Mouse (Mus musculus): Measurements from ENCODE around the gene Rapgef5. TPM values are rescaled to one million over a fixed set of nuclear protein-coding genes. Genes with fewer than 3 reads are reported as not detected.

Gene Rapgef5
- polyA plus RNA-seq, 1 experiment from 2014 or later: 9.4 TPM

GRCm38 (mm10) chr12:117540352-117540751 lies 24.1 kb downstream of the Rapgef5 start:
- Histone ChIP-seq H3K27me3 (ENCODE audit: insufficient read depth, poor library complexity, severe bottlenecking) (peaks cover 2% of the 10 kb centered on the region; the same call in 1 of the 2 replicates), H3K4me3 (no peak overlapping the region), H3K36me3 (no peaks in the 10 kb centered on the region), H3K4me1 (0 out of 2 replicates have a peak, but pooled peaks cover 4% of the 10 kb centered on the region), H3K9me3 (no peaks in the 10 kb centered on the region), H3K27ac (no peak overlapping the region)
- WGBS: 73% methylated on average over 2 of the region's 2 CpGs
- DNase-seq (ENCODE audit: low spot score): no peak

- H3K9me3 ChIP-seq: no peaks in the 10 kb centered on the region
- H3K27me3 ChIP-seq (ENCODE audit: insufficient read depth, poor library complexity, severe bottlenecking): no peaks in the 10 kb centered on the region
- no peak for DNase-seq (ENCODE audit: low spot score)
- H3K36me3 ChIP-seq: no peaks in the 10 kb centered on the region
- no peak overlapping the region for H3K27ac ChIP-seq
- WGBS: 75% methylated on average over 6 of the region's 6 CpGs
- no peak overlapping the region for H3K4me3 ChIP-seq
- 0 out of 2 replicates have a peak, but pooled peaks cover 4% of the 10 kb centered on the region for H3K4me1 ChIP-seq
These were observed 29.0 kb downstream of the Rapgef5 start for GRCm38 (mm10) chr12:117545277-117545676.

GRCm38 (mm10) chr12:117553353-117553752 lies 37.1 kb downstream of the Rapgef5 start:
- H3K36me3 ChIP-seq: no peaks in the 10 kb centered on the region
- WGBS: 90% methylated on average over 5 of the region's 5 CpGs
- no peaks in the 10 kb centered on the region for H3K27me3 ChIP-seq (ENCODE audit: insufficient read depth, poor library complexity, severe bottlenecking)
- no peak overlapping the region for H3K4me3 ChIP-seq
- no peaks in the 10 kb centered on the region for H3K9me3 ChIP-seq
- DNase-seq (ENCODE audit: low spot score): no peak
- no peaks in the 10 kb centered on the region for H3K4me1 ChIP-seq
- no peak overlapping the region for H3K27ac ChIP-seq

GRCm38 (mm10) chr12:117554612-117555063 lies 38.4 kb downstream of the Rapgef5 start:
- Histone ChIP-seq H3K4me1 (no peaks in the 10 kb centered on the region), H3K27ac (no peak overlapping the region), H3K27me3 (ENCODE audit: insufficient read depth, poor library complexity, severe bottlenecking) (no peaks in the 10 kb centered on the region), H3K36me3 (no peaks in the 10 kb centered on the region), H3K4me3 (no peak overlapping the region), H3K9me3 (no peaks in the 10 kb centered on the region)
- WGBS: 92% methylated on average over 1 of the region's 1 CpGs
- DNase-seq (ENCODE audit: low spot score): no peak

GRCm38 (mm10) chr12:117560450-117560849 lies 44.2 kb downstream of the Rapgef5 start:
- H3K4me3 ChIP-seq: no peak overlapping the region
- no peak for DNase-seq (ENCODE audit: low spot score)
- 82% methylated on average over 11 of the region's 11 CpGs for WGBS

GRCm38 (mm10) chr12:117561411-117562059 lies 45.3 kb downstream of the Rapgef5 start:
- Histone ChIP-seq H3K36me3 (no peaks in the 10 kb centered on the region), H3K4me1 (0 out of 2 replicates have a peak, but pooled peaks cover 4% of the 10 kb centered on the region)

More at GRCm38 (mm10) chr12:117560450-117560849, 44.2 kb downstream of the Rapgef5 start:
- H3K4me1 ChIP-seq: 0 out of 2 replicates have a peak, but pooled peaks cover 4% of the 10 kb centered on the region
- no peaks in the 10 kb centered on the region for H3K36me3 ChIP-seq
- no peak overlapping the region for H3K27ac ChIP-seq
- no peaks in the 10 kb centered on the region for H3K27me3 ChIP-seq (ENCODE audit: insufficient read depth, poor library complexity, severe bottlenecking)
- no peaks in the 10 kb centered on the region for H3K9me3 ChIP-seq

GRCm38 (mm10) chr12:117562085-117562484 lies 45.8 kb downstream of the Rapgef5 start:
- H3K4me3 ChIP-seq: no peak overlapping the region
- no peaks in the 10 kb centered on the region for H3K27me3 ChIP-seq (ENCODE audit: insufficient read depth, poor library complexity, severe bottlenecking)
- H3K4me1 ChIP-seq: 0 out of 2 replicates have a peak, but pooled peaks cover 4% of the 10 kb centered on the region
- no peaks in the 10 kb centered on the region for H3K36me3 ChIP-seq
- H3K9me3 ChIP-seq: no peaks in the 10 kb centered on the region
- WGBS: 89% methylated on average over 3 of the region's 3 CpGs
- no peak for DNase-seq (ENCODE audit: low spot score)
- no peak overlapping the region for H3K27ac ChIP-seq

More at GRCm38 (mm10) chr12:117561411-117562059, 45.3 kb downstream of the Rapgef5 start:
- Histone ChIP-seq H3K27ac (no peak overlapping the region), H3K4me3 (no peak overlapping the region), H3K9me3 (no peaks in the 10 kb centered on the region), H3K27me3 (ENCODE audit: insufficient read depth, poor library complexity, severe bottlenecking) (no peaks in the 10 kb centered on the region)
- no peak for DNase-seq (ENCODE audit: low spot score)
- 72% methylated on average over 6 of the region's 6 CpGs for WGBS

GRCm38 (mm10) chr12:117563859-117564258 lies 47.6 kb downstream of the Rapgef5 start:
- no peaks in the 10 kb centered on the region for H3K27me3 ChIP-seq (ENCODE audit: insufficient read depth, poor library complexity, severe bottlenecking)

GRCm38 (mm10) chr12:117566298-117566697 lies 50.0 kb downstream of the Rapgef5 start:
- Histone ChIP-seq H3K27me3 (ENCODE audit: insufficient read depth, poor library complexity, severe bottlenecking) (no peaks in the 10 kb centered on the region), H3K27ac (no peak overlapping the region), H3K4me3 (no peak overlapping the region), H3K4me1 (0 out of 2 replicates have a peak, but pooled peaks cover 4% of the 10 kb centered on the region), H3K9me3 (no peaks in the 10 kb centered on the region), H3K36me3 (no peaks in the 10 kb centered on the region)
- 78% methylated on average over 4 of the region's 4 CpGs for WGBS
- DNase-seq (ENCODE audit: low spot score): no peak

More at GRCm38 (mm10) chr12:117563859-117564258, 47.6 kb downstream of the Rapgef5 start:
- Histone ChIP-seq H3K36me3 (no peaks in the 10 kb centered on the region), H3K27ac (no peak overlapping the region), H3K9me3 (no peaks in the 10 kb centered on the region), H3K4me1 (0 out of 2 replicates have a peak, but pooled peaks cover 4% of the 10 kb centered on the region), H3K4me3 (no peak overlapping the region)
- no peak for DNase-seq (ENCODE audit: low spot score)
- WGBS: 81% methylated on average over 6 of the region's 6 CpGs

- H3K9me3 ChIP-seq: no peaks in the 10 kb centered on the region
- no peaks in the 10 kb centered on the region for H3K27me3 ChIP-seq (ENCODE audit: insufficient read depth, poor library complexity, severe bottlenecking)
- WGBS: 61% methylated on average over 2 of the region's 2 CpGs
- peaks cover 4% of the 10 kb centered on the region; the same call in 1 of the 2 replicates for H3K4me1 ChIP-seq
- no peak overlapping the region for H3K27ac ChIP-seq
- DNase-seq (ENCODE audit: low spot score): no peak
- no peak overlapping the region for H3K4me3 ChIP-seq
- no peaks in the 10 kb centered on the region for H3K36me3 ChIP-seq
These were observed 53.4 kb downstream of the Rapgef5 start for GRCm38 (mm10) chr12:117569671-117570070.

- Histone ChIP-seq H3K27ac (no peak overlapping the region), H3K9me3 (no peaks in the 10 kb centered on the region), H3K4me1 (0 out of 2 replicates have a peak, but pooled peaks cover 8% of the 10 kb centered on the region), H3K27me3 (ENCODE audit: insufficient read depth, poor library complexity, severe bottlenecking) (no peaks in the 10 kb centered on the region), H3K4me3 (no peak overlapping the region), H3K36me3 (no peaks in the 10 kb centered on the region)
- DNase-seq (ENCODE audit: low spot score): no peak
- 90% methylated on average over 4 of the region's 4 CpGs for WGBS
These were observed 68.0 kb downstream of the Rapgef5 start for GRCm38 (mm10) chr12:117584256-117584655.

- Histone ChIP-seq H3K27me3 (ENCODE audit: insufficient read depth, poor library complexity, severe bottlenecking) (no peaks in the 10 kb centered on the region), H3K27ac (no peak overlapping the region), H3K36me3 (no peaks in the 10 kb centered on the region), H3K9me3 (no peaks in the 10 kb centered on the region), H3K4me3 (no peak overlapping the region), H3K4me1 (0 out of 2 replicates have a peak, but pooled peaks cover 8% of the 10 kb centered on the region)
- DNase-seq (ENCODE audit: low spot score): no peak
- 45% methylated on average over 2 of the region's 2 CpGs for WGBS
These were observed 69.1 kb downstream of the Rapgef5 start for GRCm38 (mm10) chr12:117585390-117585789.

GRCm38 (mm10) chr12:117586124-117586523 lies 69.8 kb downstream of the Rapgef5 start:
- no peaks in the 10 kb centered on the region for H3K9me3 ChIP-seq
- DNase-seq (ENCODE audit: low spot score): peak; percentile 88
- no peak overlapping the region for H3K27ac ChIP-seq
- WGBS: 45% methylated on average over 1 of the region's 1 CpGs
- H3K27me3 ChIP-seq (ENCODE audit: insufficient read depth, poor library complexity, severe bottlenecking): no peaks in the 10 kb centered on the region
- H3K4me1 ChIP-seq: 0 out of 2 replicates have a peak, but pooled peaks cover 8% of the 10 kb centered on the region
- H3K36me3 ChIP-seq: no peaks in the 10 kb centered on the region
- no peak overlapping the region for H3K4me3 ChIP-seq
